Mouse (Mus musculus): ENCODE measurements around the gene Sirt5. TPM values are rescaled to one million over a fixed set of nuclear protein-coding genes. Genes with fewer than 3 reads are reported as not detected.

Sirt5 gene
- polyA plus RNA-seq, 1 experiment = 2.1 TPM

GRCm38 (mm10) chr13:43336425-43337221 lies 28.7 kb upstream of the Sirt5 start:
- no peak for TF ChIP-seq CTCF (IDR thresholded peaks at IDR 0.05; ENCODE audit: extremely low read depth, insufficient read length, insufficient replicate concordance, low read depth, low read length)
- no peak for TF ChIP-seq POLR2A (IDR thresholded peaks at IDR 0.05; ENCODE audit: low read depth, low read length)
- H3K4me1 ChIP-seq (ENCODE audit: control insufficient read depth, insufficient read depth, insufficient read length, low read length) = no peaks in the 10 kb centered on the region
- no peaks in the 10 kb centered on the region for H3K27me3 ChIP-seq (ENCODE audit: control insufficient read depth, insufficient read depth, low read length)
- no peak overlapping the region for H3K4me3 ChIP-seq (ENCODE audit: low read depth, low read length)
- H3K36me3 ChIP-seq (ENCODE audit: control insufficient read depth, insufficient read depth, low read length) = no peaks in the 10 kb centered on the region
- H3K27ac ChIP-seq (ENCODE audit: insufficient read depth, low read depth, low read length) = no peak overlapping the region
- WGBS = 50% methylated on average over 12 of the region's 12 CpGs

- Histone ChIP-seq H3K27ac (ENCODE audit: insufficient read depth, low read depth, low read length) (no peak overlapping the region), H3K27me3 (ENCODE audit: control insufficient read depth, insufficient read depth, low read length) (no peaks in the 10 kb centered on the region), H3K4me1 (ENCODE audit: control insufficient read depth, insufficient read depth, insufficient read length, low read length) (no peaks in the 10 kb centered on the region), H3K36me3 (ENCODE audit: control insufficient read depth, insufficient read depth, low read length) (no peaks in the 10 kb centered on the region), H3K4me3 (ENCODE audit: low read depth, low read length) (no peak overlapping the region)
- TF ChIP-seq CTCF (IDR thresholded peaks at IDR 0.05; ENCODE audit: extremely low read depth, insufficient read length, insufficient replicate concordance, low read depth, low read length) (no peak), POLR2A (IDR thresholded peaks at IDR 0.05; ENCODE audit: low read depth, low read length) (no peak)
- 83% methylated on average over 8 of the region's 8 CpGs for WGBS
Observed at GRCm38 (mm10) chr13:43338001-43338400, 27.3 kb upstream of the Sirt5 start.

GRCm38 (mm10) chr13:43338632-43339031 lies 26.7 kb upstream of the Sirt5 start:
- no peaks in the 10 kb centered on the region for H3K36me3 ChIP-seq (ENCODE audit: control insufficient read depth, insufficient read depth, low read length)
- TF ChIP-seq CTCF (IDR thresholded peaks at IDR 0.05; ENCODE audit: extremely low read depth, insufficient read length, insufficient replicate concordance, low read depth, low read length) (no peak), POLR2A (IDR thresholded peaks at IDR 0.05; ENCODE audit: low read depth, low read length) (no peak)
- no peak overlapping the region for H3K27ac ChIP-seq (ENCODE audit: insufficient read depth, low read depth, low read length)
- no peak overlapping the region for H3K4me3 ChIP-seq (ENCODE audit: low read depth, low read length)
- H3K4me1 ChIP-seq (ENCODE audit: control insufficient read depth, insufficient read depth, insufficient read length, low read length) = no peaks in the 10 kb centered on the region
- no peaks in the 10 kb centered on the region for H3K27me3 ChIP-seq (ENCODE audit: control insufficient read depth, insufficient read depth, low read length)
- 79% methylated on average over 4 of the region's 4 CpGs for WGBS

- H3K4me3 ChIP-seq (ENCODE audit: low read depth, low read length) = no peak overlapping the region
- H3K27me3 ChIP-seq (ENCODE audit: control insufficient read depth, insufficient read depth, low read length) = no peaks in the 10 kb centered on the region
- H3K4me1 ChIP-seq (ENCODE audit: control insufficient read depth, insufficient read depth, insufficient read length, low read length) = no peaks in the 10 kb centered on the region
- H3K27ac ChIP-seq (ENCODE audit: insufficient read depth, low read depth, low read length) = no peak overlapping the region
- no peaks in the 10 kb centered on the region for H3K36me3 ChIP-seq (ENCODE audit: control insufficient read depth, insufficient read depth, low read length)
- no peak for TF ChIP-seq CTCF (IDR thresholded peaks at IDR 0.05; ENCODE audit: extremely low read depth, insufficient read length, insufficient replicate concordance, low read depth, low read length)
- TF ChIP-seq POLR2A (IDR thresholded peaks at IDR 0.05; ENCODE audit: low read depth, low read length) = no peak
Observed at GRCm38 (mm10) chr13:43346825-43347224, 18.5 kb upstream of the Sirt5 start.

- no peak overlapping the region for H3K27ac ChIP-seq (ENCODE audit: insufficient read depth, low read depth, low read length)
- WGBS = 70% methylated on average over 8 of the region's 8 CpGs
- H3K4me1 ChIP-seq (ENCODE audit: control insufficient read depth, insufficient read depth, insufficient read length, low read length) = no peaks in the 10 kb centered on the region
- TF ChIP-seq POLR2A (IDR thresholded peaks at IDR 0.05; ENCODE audit: low read depth, low read length) (no peak), CTCF (IDR thresholded peaks at IDR 0.05; ENCODE audit: extremely low read depth, insufficient read length, insufficient replicate concordance, low read depth, low read length) (no peak)
- H3K4me3 ChIP-seq (ENCODE audit: low read depth, low read length) = no peak overlapping the region
- H3K27me3 ChIP-seq (ENCODE audit: control insufficient read depth, insufficient read depth, low read length) = no peaks in the 10 kb centered on the region
- no peaks in the 10 kb centered on the region for H3K36me3 ChIP-seq (ENCODE audit: control insufficient read depth, insufficient read depth, low read length)
Observed at GRCm38 (mm10) chr13:43349376-43349775, 15.9 kb upstream of the Sirt5 start.

- Histone ChIP-seq H3K4me3 (ENCODE audit: low read depth, low read length) (no peak overlapping the region), H3K27ac (ENCODE audit: insufficient read depth, low read depth, low read length) (no peak overlapping the region), H3K36me3 (ENCODE audit: control insufficient read depth, insufficient read depth, low read length) (no peaks in the 10 kb centered on the region), H3K27me3 (ENCODE audit: control insufficient read depth, insufficient read depth, low read length) (no peaks in the 10 kb centered on the region), H3K4me1 (ENCODE audit: control insufficient read depth, insufficient read depth, insufficient read length, low read length) (no peaks in the 10 kb centered on the region)
- TF ChIP-seq POLR2A (IDR thresholded peaks at IDR 0.05; ENCODE audit: low read depth, low read length) (no peak), CTCF (IDR thresholded peaks at IDR 0.05; ENCODE audit: extremely low read depth, insufficient read length, insufficient replicate concordance, low read depth, low read length) (no peak)
- 50% methylated on average over 9 of the region's 9 CpGs for WGBS
Observed at GRCm38 (mm10) chr13:43350489-43351169, 14.7 kb upstream of the Sirt5 start.

GRCm38 (mm10) chr13:43353356-43353755 lies 11.9 kb upstream of the Sirt5 start:
- H3K4me1 ChIP-seq (ENCODE audit: control insufficient read depth, insufficient read depth, insufficient read length, low read length) = no peaks in the 10 kb centered on the region
- H3K27ac ChIP-seq (ENCODE audit: insufficient read depth, low read depth, low read length) = no peak overlapping the region
- no peak overlapping the region for H3K4me3 ChIP-seq (ENCODE audit: low read depth, low read length)
- no peaks in the 10 kb centered on the region for H3K36me3 ChIP-seq (ENCODE audit: control insufficient read depth, insufficient read depth, low read length)
- no peaks in the 10 kb centered on the region for H3K27me3 ChIP-seq (ENCODE audit: control insufficient read depth, insufficient read depth, low read length)
- WGBS = 69% methylated on average over 4 of the region's 4 CpGs
- TF ChIP-seq POLR2A (IDR thresholded peaks at IDR 0.05; ENCODE audit: low read depth, low read length) (no peak), CTCF (IDR thresholded peaks at IDR 0.05; ENCODE audit: extremely low read depth, insufficient read length, insufficient replicate concordance, low read depth, low read length) (no peak)
